Mouse (Mus musculus) small intestine, adult 2 months (tissue): ENCODE data around the gene Camkk2. TPM values are rescaled to one million over a fixed set of nuclear protein-coding genes. Genes with fewer than 3 reads are reported as not detected.

Experiments used
- H3K27ac ChIP-seq: fragments of 200-500 bp; 2 replicates; pipeline ENCODE4 v1.5.1; 2012; ENCODE audit warnings: low read depth, low read length, control low read depth, inconsistent platforms; ENCODE audit not compliant: insufficient read depth
- H3K27me3 ChIP-seq: fragments of 200-500 bp; 2 replicates; pipeline ENCODE4 v1.6.1; 2012; ENCODE audit warnings: mild to moderate bottlenecking, moderate library complexity, low read length, inconsistent platforms; ENCODE audit not compliant: control insufficient read depth, insufficient read depth
- H3K36me3 ChIP-seq: fragments of 200-500 bp; 2 replicates; pipeline ENCODE4 v1.6.1; 2012; ENCODE audit warnings: mild to moderate bottlenecking, low read length, control low read depth, inconsistent platforms; ENCODE audit not compliant: control insufficient read depth, insufficient read depth
- H3K4me1 ChIP-seq: fragments of 200-500 bp; 2 replicates; pipeline ENCODE4 v1.6.1; 2012; ENCODE audit warnings: low read length, inconsistent platforms, mixed read lengths; ENCODE audit not compliant: control insufficient read depth, insufficient read depth, insufficient read length
- H3K4me3 ChIP-seq: fragments of 200-500 bp; 2 replicates; pipeline ENCODE4 v1.5.1; 2012; ENCODE audit warnings: low read depth, mild to moderate bottlenecking, control low read depth, inconsistent platforms, low read length, moderate library complexity
- CTCF ChIP-seq: fragments of 200-500 bp; IDR thresholded peaks from 2 replicates; pipeline ENCODE4 v1.5.1; 2012; ENCODE audit warnings: low read depth, mild to moderate bottlenecking, control low read depth, inconsistent platforms, low read length, moderate library complexity, mixed read lengths; ENCODE audit not compliant: insufficient replicate concordance, insufficient read length; ENCODE audit errors: extremely low read depth
- POLR2A ChIP-seq: fragments of 200-500 bp; IDR thresholded peaks from 2 replicates; pipeline ENCODE4 v1.6.1; 2012; ENCODE audit warnings: low read depth, mild to moderate bottlenecking, control low read depth, inconsistent platforms, low read length, moderate library complexity
- WGBS: fragments of 180-500 bp; shearing (Covaris S2); methylation state at CpG from one replicate; pipeline ENCODE4 v1.1.7; 2018; 5-methylcytosine and 5-hydroxymethylcytosine counted together
- polyA plus RNA-seq: library from polyadenylated mRNA; depleted of rRNA; stranded (reverse); fragments of >200 nt; gene quantifications from 2 replicates; pipeline ENCODE4 v1.2.3, GENCODE M21; 2012

Gene Camkk2
- polyA plus RNA-seq, 1 experiment = 6.8 TPM

DNA sequence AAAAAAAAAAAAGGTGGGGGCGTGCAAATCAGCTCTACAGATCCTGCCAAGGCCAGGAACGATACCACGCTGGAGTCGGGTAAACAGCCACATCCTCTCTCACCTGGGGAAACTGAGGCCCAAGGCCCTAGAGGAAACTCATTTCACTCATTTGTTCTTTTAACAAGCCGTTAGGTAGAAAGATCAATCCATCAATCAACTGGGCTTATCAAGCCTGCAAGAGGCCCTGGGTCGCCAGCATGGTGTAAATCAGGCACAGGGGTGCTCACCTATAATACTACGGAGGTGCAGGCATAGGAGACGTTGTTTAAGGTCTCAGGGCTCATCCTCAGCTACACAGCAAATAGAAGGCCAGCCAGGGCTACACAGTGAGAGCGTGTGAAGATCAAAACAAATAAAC is 7.8 kb downstream of the Camkk2 start:
- no peak overlapping the region for H3K4me3 ChIP-seq
- peaks cover 10% of the 10 kb centered on the region for H3K4me1 ChIP-seq
- H3K27me3 ChIP-seq = no peaks in the 10 kb centered on the region
- TF ChIP-seq POLR2A (no peak), CTCF (no peak)
- H3K27ac ChIP-seq = no peak overlapping the region
- WGBS = 71% methylated on average over 9 of the region's 9 CpGs
- no peaks in the 10 kb centered on the region for H3K36me3 ChIP-seq

GRCm38 (mm10) chr5:122770806-122771261 is 8.4 kb downstream of the Camkk2 start:
- TF ChIP-seq POLR2A (no peak), CTCF (no peak)
- Histone ChIP-seq H3K4me3 (no peak overlapping the region), H3K27ac (peak overlapping the region; percentile 43), H3K36me3 (no peaks in the 10 kb centered on the region), H3K4me1 (peaks cover 10% of the 10 kb centered on the region), H3K27me3 (no peaks in the 10 kb centered on the region)
- 44% methylated on average over 10 of the region's 10 CpGs for WGBS

DNA sequence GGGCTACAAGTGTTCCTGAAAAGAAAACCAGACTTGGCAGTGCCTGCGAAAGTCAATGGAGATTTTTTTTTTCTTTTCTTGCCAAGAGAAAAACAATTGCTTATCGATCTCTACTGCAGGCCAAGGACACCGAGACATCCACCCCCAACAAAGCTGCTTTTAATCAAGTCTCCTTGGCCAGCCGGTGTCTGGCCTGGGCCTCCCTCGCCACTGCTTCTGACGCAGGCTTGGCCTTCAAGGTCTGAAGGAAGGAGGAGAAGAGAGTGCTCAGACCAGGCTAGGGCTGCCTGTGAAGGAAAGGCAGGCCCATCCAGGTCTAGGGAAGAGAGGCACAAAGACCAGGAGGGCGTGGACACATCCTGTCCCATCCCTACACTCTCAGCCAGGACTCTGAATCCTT is 8.9 kb downstream of the Camkk2 start:
- no peak overlapping the region for H3K4me3 ChIP-seq
- WGBS = 57% methylated on average over 7 of the region's 7 CpGs
- H3K27ac ChIP-seq = peak overlapping the region; percentile 43
- TF ChIP-seq CTCF (no peak), POLR2A (no peak)
- H3K27me3 ChIP-seq = no peaks in the 10 kb centered on the region
- no peaks in the 10 kb centered on the region for H3K36me3 ChIP-seq
- H3K4me1 ChIP-seq = peaks cover 8% of the 10 kb centered on the region

DNA sequence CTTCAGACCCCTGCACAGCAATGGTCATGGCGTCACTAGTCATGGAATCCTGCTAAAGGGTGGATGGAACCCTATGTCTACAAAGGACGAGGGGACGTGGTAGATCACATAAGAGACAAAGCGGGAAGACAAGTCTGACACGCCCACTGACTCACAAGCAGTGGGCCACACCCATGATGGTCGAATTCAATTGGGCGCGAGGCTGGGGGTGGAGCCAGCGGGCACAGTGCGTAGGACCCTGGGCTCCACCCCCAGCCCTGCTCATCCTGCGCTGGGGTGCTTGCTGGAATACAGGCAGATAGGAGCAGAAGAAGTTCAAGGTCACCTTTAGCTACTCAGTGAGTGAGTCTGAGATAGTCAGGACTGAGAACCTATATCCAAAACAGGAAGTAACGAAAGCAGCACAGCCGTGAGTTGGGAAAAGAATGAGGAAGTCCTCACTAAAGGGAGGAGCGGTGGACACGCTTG is 10.1 kb downstream of the Camkk2 start:
- Histone ChIP-seq H3K4me1 (peaks cover 5% of the 10 kb centered on the region), H3K27ac (no peak overlapping the region), H3K27me3 (no peaks in the 10 kb centered on the region), H3K36me3 (no peaks in the 10 kb centered on the region), H3K4me3 (no peak overlapping the region)
- 81% methylated on average over 15 of the region's 15 CpGs for WGBS
- no peak for TF ChIP-seq CTCF
- TF ChIP-seq POLR2A = no peak

- Histone ChIP-seq H3K4me1 (peaks cover 10% of the 10 kb centered on the region), H3K36me3 (no peaks in the 10 kb centered on the region), H3K4me3 (no peak overlapping the region), H3K27ac (no peak overlapping the region), H3K27me3 (no peaks in the 10 kb centered on the region)
- TF ChIP-seq CTCF = no peak
- 92% methylated on average over 11 of the region's 11 CpGs for WGBS
These were observed 11.9 kb downstream of the Camkk2 start for GRCm38 (mm10) chr5:122767283-122767682.

GRCm38 (mm10) chr5:122764032-122764464 is 15.2 kb downstream of the Camkk2 start:
- 61% methylated on average over 10 of the region's 10 CpGs for WGBS
- H3K27ac ChIP-seq = no peak overlapping the region

GRCm38 (mm10) chr5:122763271-122764031 is 15.8 kb downstream of the Camkk2 start:
- H3K27me3 ChIP-seq = no peaks in the 10 kb centered on the region
- no peak overlapping the region for H3K4me3 ChIP-seq
- 64% methylated on average over 29 of the region's 29 CpGs for WGBS
- no peak for TF ChIP-seq CTCF
- no peak for TF ChIP-seq POLR2A
- peaks cover 8% of the 10 kb centered on the region for H3K4me1 ChIP-seq
- H3K36me3 ChIP-seq = peaks cover 3% of the 10 kb centered on the region; the same call in 1 of the 2 replicates
- H3K27ac ChIP-seq = no peak overlapping the region

More at GRCm38 (mm10) chr5:122764032-122764464, 15.2 kb downstream of the Camkk2 start:
- H3K36me3 ChIP-seq = peaks cover 1% of the 10 kb centered on the region; the same call in 1 of the 2 replicates
- H3K4me3 ChIP-seq = no peak overlapping the region
- TF ChIP-seq CTCF (no peak), POLR2A (no peak)
- H3K4me1 ChIP-seq = peaks cover 8% of the 10 kb centered on the region
- no peaks in the 10 kb centered on the region for H3K27me3 ChIP-seq
